Mouse (Mus musculus) telencephalon, adult 2 months (tissue): ENCODE data around the gene Ptprn2.

Experiments
- DNase-seq: peaks from one replicate; pipeline ENCODE4 v3.0.0-alpha.2; 2011; ENCODE audit warnings: low read depth, low spot score

Ptprn2 gene

GRCm38 (mm10) chr12:117207421-117208120 lies 722.1 kb downstream of the Ptprn2 start:
- DNase-seq: no peak

GRCm38 (mm10) chr12:117210467-117210866 lies 724.9 kb downstream of the Ptprn2 start:
- DNase-seq: no peak

GRCm38 (mm10) chr12:117213531-117213930 lies 728.0 kb downstream of the Ptprn2 start:
- DNase-seq: no peak

GRCm38 (mm10) chr12:117214272-117214671 lies 728.8 kb downstream of the Ptprn2 start:
- DNase-seq: peak; percentile 66

GRCm38 (mm10) chr12:117214919-117215318 lies 729.4 kb downstream of the Ptprn2 start:
- no peak for DNase-seq

GRCm38 (mm10) chr12:117221909-117222308 lies 736.4 kb downstream of the Ptprn2 start:
- DNase-seq: no peak

GRCm38 (mm10) chr12:117224036-117224435 lies 738.5 kb downstream of the Ptprn2 start:
- DNase-seq: no peak

- no peak for DNase-seq
Measured at GRCm38 (mm10) chr12:117227236-117227635, 741.7 kb downstream of the Ptprn2 start.

- DNase-seq: peak; percentile 74
Measured at GRCm38 (mm10) chr12:117229442-117229841, 743.9 kb downstream of the Ptprn2 start.

GRCm38 (mm10) chr12:117230282-117230681 lies 744.8 kb downstream of the Ptprn2 start:
- DNase-seq: no peak

- no peak for DNase-seq
Measured at GRCm38 (mm10) chr12:117231850-117232249, 746.3 kb downstream of the Ptprn2 start.

GRCm38 (mm10) chr12:117235114-117235513 lies 749.6 kb downstream of the Ptprn2 start:
- DNase-seq: no peak

GRCm38 (mm10) chr12:117236020-117236734 lies 750.7 kb downstream of the Ptprn2 start:
- DNase-seq: no peak

GRCm38 (mm10) chr12:117236981-117237380 lies 751.5 kb downstream of the Ptprn2 start:
- no peak for DNase-seq

- no peak for DNase-seq
Measured at GRCm38 (mm10) chr12:117239927-117240715, 754.6 kb downstream of the Ptprn2 start.

GRCm38 (mm10) chr12:117242181-117242580 lies 756.7 kb downstream of the Ptprn2 start:
- no peak for DNase-seq

- no peak for DNase-seq
Measured at GRCm38 (mm10) chr12:117245885-117246478, 760.5 kb downstream of the Ptprn2 start.

- DNase-seq: no peak
Measured at GRCm38 (mm10) chr12:117250465-117250864, 764.9 kb downstream of the Ptprn2 start.

GRCm38 (mm10) chr12:117251663-117252425 lies 766.3 kb downstream of the Ptprn2 start:
- DNase-seq: no peak

GRCm38 (mm10) chr12:117252426-117252779 lies 766.9 kb downstream of the Ptprn2 start:
- DNase-seq: no peak

GRCm38 (mm10) chr12:117254356-117254755 lies 768.8 kb downstream of the Ptprn2 start:
- peak; percentile 54 for DNase-seq
